Mouse (Mus musculus) heart, embryonic 16.5 days (tissue): ENCODE results near the gene Rsph14. TPM values are rescaled to one million over a fixed set of nuclear protein-coding genes. Genes with fewer than 3 reads are reported as not detected.

Source experiments
- ATAC-seq: fragments of 200-750 bp; cut with Nextera tagmentation; replicated peaks from 2 replicates; pipeline ENCODE4 v1.8.0; 2017; ENCODE audit warnings: moderate number of reproducible peaks; ENCODE audit not compliant: insufficient read depth, low FRiP score; ENCODE audit errors: extremely low read depth
- H3K27ac ChIP-seq: fragments of 300-500 bp; sonication (generic); 2 replicates; pipeline ENCODE4 v1.5.1; 2014; ENCODE audit warnings: mild to moderate bottlenecking, low read length, control low read depth, moderate library complexity
- H3K27me3 ChIP-seq: fragments of 300-500 bp; sonication (generic); 2 replicates; pipeline ENCODE4 v1.6.1; 2014; ENCODE audit warnings: low read length, mixed read lengths; ENCODE audit not compliant: control insufficient read depth, insufficient read depth
- H3K36me3 ChIP-seq: fragments of 300-500 bp; sonication (generic); 2 replicates; pipeline ENCODE4 v1.6.1; 2014; ENCODE audit not compliant: control insufficient read depth, insufficient read depth
- H3K4me1 ChIP-seq: fragments of 300-500 bp; sonication (generic); 2 replicates; pipeline ENCODE4 v1.6.1; 2014; ENCODE audit warnings: low read length, mixed read lengths; ENCODE audit not compliant: control insufficient read depth, insufficient read depth
- H3K4me2 ChIP-seq: fragments of 300-500 bp; sonication (generic); 2 replicates; pipeline ENCODE4 v1.6.1; 2014; ENCODE audit warnings: low read depth, mild to moderate bottlenecking, control low read depth, low read length
- H3K4me3 ChIP-seq: fragments of 300-500 bp; sonication (generic); 2 replicates; pipeline ENCODE4 v1.5.1; 2014; ENCODE audit warnings: mild to moderate bottlenecking, control low read depth, low read length
- H3K9ac ChIP-seq: fragments of 300-500 bp; sonication (generic); 2 replicates; pipeline ENCODE4 v1.6.1; 2014; ENCODE audit warnings: low read length, control low read depth
- H3K9me3 ChIP-seq: fragments of 300-500 bp; sonication (generic); replicated peaks from 2 replicates; pipeline ENCODE4 v1.6.1; 2016; ENCODE audit warnings: low read length; ENCODE audit not compliant: control insufficient read depth
- WGBS: fragments of 180-500 bp; shearing (Covaris S2); extraction: QIAGEN DNeasy Blood & Tissue Kit; methylation state at CpG from one replicate; pipeline ENCODE4 v1.1.7; 2014; 5-methylcytosine and 5-hydroxymethylcytosine counted together
- polyA plus RNA-seq: library from polyadenylated mRNA; unstranded; fragments of >200 nt; fragmentation: Nextera tagmentation; extraction: Ambion mirVana; gene quantifications from 2 replicates; pipeline ENCODE4 v1.2.1, GENCODE M21; 2015

Rsph14 gene
- polyA plus RNA-seq, 1 experiment from 2014 or later = 0.37 TPM

GRCm38 (mm10) chr10:74990584-74991322 lies 41.6 kb downstream of the Rsph14 start:
- H3K27ac ChIP-seq = no peak overlapping the region
- H3K9ac ChIP-seq = no peak overlapping the region
- 49% methylated on average over 26 of the region's 26 CpGs for WGBS
- H3K4me3 ChIP-seq = peak overlapping the region; percentile 3; the same call in 1 of the 2 replicates
- H3K4me1 ChIP-seq = peaks cover 16% of the 10 kb centered on the region
- peaks cover 23% of the 10 kb centered on the region for H3K27me3 ChIP-seq
- H3K9me3 ChIP-seq = no peaks in the 10 kb centered on the region
- H3K36me3 ChIP-seq = no peaks in the 10 kb centered on the region
- no peak for ATAC-seq
- H3K4me2 ChIP-seq = peak overlapping the region; percentile 44

GRCm38 (mm10) chr10:74989814-74990213 lies 42.6 kb downstream of the Rsph14 start:
- Histone ChIP-seq H3K27ac (no peak overlapping the region), H3K4me2 (no peak overlapping the region), H3K4me1 (peaks cover 11% of the 10 kb centered on the region), H3K9ac (no peak overlapping the region), H3K4me3 (no peak overlapping the region), H3K36me3 (no peaks in the 10 kb centered on the region), H3K27me3 (peaks cover 23% of the 10 kb centered on the region), H3K9me3 (no peaks in the 10 kb centered on the region)
- 78% methylated on average over 4 of the region's 4 CpGs for whole genome bisulfite sequencing
- ATAC-seq = no peak

GRCm38 (mm10) chr10:74987698-74988470 lies 44.5 kb downstream of the Rsph14 start:
- no peak overlapping the region for H3K9ac ChIP-seq
- no peak for ATAC-seq
- H3K9me3 ChIP-seq = no peaks in the 10 kb centered on the region
- H3K36me3 ChIP-seq = no peaks in the 10 kb centered on the region
- 45% methylated on average over 14 of the region's 14 CpGs for WGBS
- no peak overlapping the region for H3K27ac ChIP-seq
- H3K4me1 ChIP-seq = peaks cover 7% of the 10 kb centered on the region
- H3K4me3 ChIP-seq = no peak overlapping the region
- H3K27me3 ChIP-seq = peaks cover 13% of the 10 kb centered on the region
- peak overlapping the region; percentile 18; the same call in 1 of the 2 replicates for H3K4me2 ChIP-seq

- no peak overlapping the region for H3K4me3 ChIP-seq
- ATAC-seq = no peak
- H3K27me3 ChIP-seq = peaks cover 20% of the 10 kb centered on the region
- peaks cover 7% of the 10 kb centered on the region for H3K4me1 ChIP-seq
- no peaks in the 10 kb centered on the region for H3K36me3 ChIP-seq
- H3K4me2 ChIP-seq = no peak overlapping the region
- no peaks in the 10 kb centered on the region for H3K9me3 ChIP-seq
- no peak overlapping the region for H3K9ac ChIP-seq
- WGBS = 64% methylated on average over 8 of the region's 8 CpGs
- no peak overlapping the region for H3K27ac ChIP-seq
Measured at GRCm38 (mm10) chr10:74983176-74983575, 49.2 kb downstream of the Rsph14 start.

- H3K9me3 ChIP-seq = no peaks in the 10 kb centered on the region
- 77% methylated on average over 12 of the region's 12 CpGs for WGBS
- no peak overlapping the region for H3K4me3 ChIP-seq
- peaks cover 19% of the 10 kb centered on the region for H3K27me3 ChIP-seq
- no peak overlapping the region for H3K27ac ChIP-seq
- no peaks in the 10 kb centered on the region for H3K36me3 ChIP-seq
- H3K4me1 ChIP-seq = no peaks in the 10 kb centered on the region
- no peak for ATAC-seq
- no peak overlapping the region for H3K9ac ChIP-seq
- H3K4me2 ChIP-seq = no peak overlapping the region
Measured at GRCm38 (mm10) chr10:74981159-74981558, 51.2 kb downstream of the Rsph14 start.

- peaks cover 19% of the 10 kb centered on the region for H3K27me3 ChIP-seq
- H3K36me3 ChIP-seq = no peaks in the 10 kb centered on the region
- no peaks in the 10 kb centered on the region for H3K4me1 ChIP-seq
- 74% methylated on average over 4 of the region's 4 CpGs for WGBS
- no peak overlapping the region for H3K9ac ChIP-seq
- no peak overlapping the region for H3K4me3 ChIP-seq
- H3K27ac ChIP-seq = no peak overlapping the region
- no peaks in the 10 kb centered on the region for H3K9me3 ChIP-seq
- no peak for ATAC-seq
- H3K4me2 ChIP-seq = no peak overlapping the region
Measured at GRCm38 (mm10) chr10:74978056-74978455, 54.3 kb downstream of the Rsph14 start.

- Histone ChIP-seq H3K4me1 (no peaks in the 10 kb centered on the region), H3K27ac (no peak overlapping the region), H3K9me3 (no peaks in the 10 kb centered on the region), H3K4me3 (no peak overlapping the region), H3K9ac (no peak overlapping the region), H3K4me2 (no peak overlapping the region), H3K36me3 (no peaks in the 10 kb centered on the region), H3K27me3 (peaks cover 19% of the 10 kb centered on the region)
- WGBS = 59% methylated on average over 7 of the region's 7 CpGs
- no peak for ATAC-seq
Measured at GRCm38 (mm10) chr10:74976429-74976828, 56.0 kb downstream of the Rsph14 start.

GRCm38 (mm10) chr10:74975626-74976025 lies 56.8 kb downstream of the Rsph14 start:
- H3K4me1 ChIP-seq = no peaks in the 10 kb centered on the region
- 66% methylated on average over 7 of the region's 7 CpGs for WGBS
- H3K27me3 ChIP-seq = peaks cover 16% of the 10 kb centered on the region
- no peak overlapping the region for H3K4me3 ChIP-seq
- H3K9me3 ChIP-seq = no peaks in the 10 kb centered on the region
- H3K9ac ChIP-seq = no peak overlapping the region
- ATAC-seq = no peak
- H3K36me3 ChIP-seq = no peaks in the 10 kb centered on the region
- H3K27ac ChIP-seq = no peak overlapping the region
- no peak overlapping the region for H3K4me2 ChIP-seq

GRCm38 (mm10) chr10:74973026-74973425 lies 59.4 kb downstream of the Rsph14 start:
- Histone ChIP-seq H3K4me2 (no peak overlapping the region), H3K9me3 (no peaks in the 10 kb centered on the region), H3K36me3 (no peaks in the 10 kb centered on the region), H3K4me3 (no peak overlapping the region), H3K4me1 (no peaks in the 10 kb centered on the region), H3K27me3 (peaks cover 16% of the 10 kb centered on the region), H3K9ac (no peak overlapping the region), H3K27ac (no peak overlapping the region)
- ATAC-seq = no peak
- WGBS = 75% methylated on average over 6 of the region's 6 CpGs
